Mouse (Mus musculus): ENCODE measurements around the gene Ino80b. TPM values are rescaled to one million over a fixed set of nuclear protein-coding genes. Genes with fewer than 3 reads are reported as not detected.
A peak's percentile ranks its signal among the peaks of the same experiment; 100 is the strongest.

Gene Ino80b
- total and polyA plus RNA-seq, 3 experiments, result 14.9 to 30.4 (median 26.1) TPM

- in situ Hi-C loops (cut with MboI; ENCODE audit: low pct_ligation_motif_present, low pct_unique_long_range_greater_than_20kb, low sequenced_read_pairs), result loop anchor here (5.0 kb wide), 1 partner anchor 41 kb away; no protein-coding TSS in a partner anchor
- Histone ChIP-seq H3K9ac (ENCODE audit: insufficient read depth, low read depth) (peak overlapping the region; percentile 91), H3K4me1 (ENCODE audit: control insufficient read depth in 1 of 2, insufficient read depth in 2 of 2) (peaks cover 5 to 22% of the 10 kb centered on the region in 2 experiments; a peak in 3 of 4 replicates), H3K27me3 (replicated peaks) (peaks cover 2% of the 10 kb centered on the region), H3K9me3 (replicated peaks; ENCODE audit: low read length) (no peaks in the 10 kb centered on the region), H3K27ac (ENCODE audit: insufficient read depth, low read depth) (no peak overlapping the region), H3K4me3 (replicated peaks in 1 of 3; ENCODE audit: low read depth in 2 of 3, low read length in 2 of 3, poor library complexity in 1 of 3) (peak overlapping the region; percentile 75 to 91 (median 85)), H3K79me2 (replicated peaks; ENCODE audit: control insufficient read depth, extremely low read depth, insufficient read depth, poor library complexity, severe bottlenecking) (no peaks in the 10 kb centered on the region; the same call in none of the 2 replicates), H3K36me3 (replicated peaks in 1 of 2; ENCODE audit: control insufficient read depth in 1 of 2, insufficient read depth in 1 of 2, low read length in 1 of 2) (peaks cover 0 to 11% of the 10 kb centered on the region in 2 experiments), H3K4me2 (ENCODE audit: insufficient read depth, low read depth, poor library complexity, severe bottlenecking) (peak overlapping the region; percentile 93)
- dilution Hi-C loops (cut with MboI; ENCODE audit: extremely low pct_ligation_motif_present, extremely low pct_unique_long_range_greater_than_20kb, low sequenced_read_pairs), result no loop called here
- DNase-seq (ENCODE audit: extremely low read depth), result peak; percentile 27
- TF ChIP-seq CHD1 (IDR thresholded peaks at IDR 0.05; ENCODE audit: low read depth, low read length) (no peak), MEF2A (IDR thresholded peaks at IDR 0.05; ENCODE audit: borderline replicate concordance, low read depth, low read length) (no peak), MAZ (IDR thresholded peaks at IDR 0.05; ENCODE audit: low read depth, low read length) (no peak), IRF4 (IDR thresholded peaks at IDR 0.05; ENCODE audit: low read depth, low read length) (no peak), MXI1 (IDR thresholded peaks at IDR 0.05; ENCODE audit: low read depth, low read length) (no peak), CHD2 (IDR thresholded peaks at IDR 0.05; ENCODE audit: low read length) (no peak), GABPA (IDR thresholded peaks at IDR 0.05; ENCODE audit: insufficient replicate concordance, low read depth, low read length) (no peak), MAFK (IDR thresholded peaks at IDR 0.05; ENCODE audit: insufficient replicate concordance, low read length) (no peak), MYC (IDR thresholded peaks at IDR 0.05; ENCODE audit: low read depth, low read length) (no peak), JUN (IDR thresholded peaks at IDR 0.05; ENCODE audit: insufficient read depth, low read depth, low read length) (no peak), PAX5 (IDR thresholded peaks at IDR 0.05; ENCODE audit: low read length) (no peak), ZC3H11A (IDR thresholded peaks at IDR 0.05; ENCODE audit: low read depth, low read length) (no peak)
Observed at GRCm38 (mm10) chr6:83166243-83166630, 41.0 kb upstream of the Ino80b start.

DNA sequence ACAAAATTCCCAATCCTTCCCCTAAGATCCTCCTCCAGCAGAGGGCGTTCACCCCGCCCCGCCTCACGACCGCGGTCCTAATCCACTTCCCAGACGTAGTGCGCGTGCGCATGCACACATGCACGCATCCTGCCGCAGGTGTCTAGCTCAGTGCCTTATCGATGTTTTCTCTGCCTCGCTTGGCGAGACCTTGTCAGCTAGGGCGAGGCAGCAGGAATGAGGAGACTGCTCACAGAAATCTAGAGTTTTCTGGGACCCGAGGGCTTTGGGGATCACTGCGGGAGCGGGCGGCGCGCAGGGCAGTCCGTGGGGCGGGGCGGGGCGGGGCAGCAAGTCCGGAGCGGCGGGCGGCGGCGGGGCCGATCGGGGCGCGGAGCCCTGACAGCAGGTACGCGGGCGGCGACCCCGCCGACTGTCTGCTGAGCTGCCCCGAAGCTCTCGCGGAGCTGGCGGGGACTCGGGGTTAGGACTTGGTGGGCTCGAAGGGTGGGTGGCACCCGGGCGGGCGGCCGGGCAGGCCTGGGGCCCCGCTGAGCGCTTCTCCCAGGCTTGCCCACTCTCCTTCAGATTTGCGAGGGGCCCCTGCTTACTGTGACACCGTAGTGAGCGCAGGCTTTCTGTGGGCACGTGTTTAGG, 40.5 kb upstream of the Ino80b start, which contains the start of gene Dctn1:
Gene Dctn1 (plus strand): TSS at position 314 of the 636 bp plus-strand sequence.
- H3K27ac ChIP-seq (ENCODE audit: insufficient read depth, low read depth), result no peak within 1 kb of the TSS
- H3K4me2 ChIP-seq (ENCODE audit: insufficient read depth, low read depth, poor library complexity, severe bottlenecking), result peak within 1 kb of the TSS; percentile 93
- DNase-seq (ENCODE audit: extremely low read depth), result peak; percentile 92
- H3K9me3 ChIP-seq (replicated peaks; ENCODE audit: low read length), result no peaks in the 10 kb centered on the region
- no peaks in the 10 kb centered on the region; the same call in none of the 2 replicates for H3K79me2 ChIP-seq (replicated peaks; ENCODE audit: control insufficient read depth, extremely low read depth, insufficient read depth, poor library complexity, severe bottlenecking)
- peak within 1 kb of the TSS; percentile 91 for H3K9ac ChIP-seq (ENCODE audit: insufficient read depth, low read depth)
- peak within 1 kb of the TSS; percentile 75 to 91 (median 85) for H3K4me3 ChIP-seq (replicated peaks in 1 of 3; ENCODE audit: low read depth in 2 of 3, low read length in 2 of 3, poor library complexity in 1 of 3)
- in situ Hi-C loops (cut with MboI; ENCODE audit: low pct_ligation_motif_present, low pct_unique_long_range_greater_than_20kb, low sequenced_read_pairs) (loop anchor here (5.0 kb wide), 1 partner anchor 42 kb away; no protein-coding TSS in a partner anchor), dilution Hi-C loops (cut with MboI; ENCODE audit: extremely low pct_ligation_motif_present, extremely low pct_unique_long_range_greater_than_20kb, low sequenced_read_pairs) (no loop called here)
- H3K4me1 ChIP-seq (ENCODE audit: control insufficient read depth in 1 of 2, insufficient read depth in 2 of 2), result peaks cover under 1 to 22% of the 10 kb centered on the region in 2 experiments; a peak in 3 of 4 replicates
- peaks cover 5% of the 10 kb centered on the region for H3K27me3 ChIP-seq (replicated peaks)
- H3K36me3 ChIP-seq (replicated peaks in 1 of 2; ENCODE audit: control insufficient read depth in 1 of 2, insufficient read depth in 1 of 2, low read length in 1 of 2), result peaks cover 0 to 7% of the 10 kb centered on the region in 2 experiments
- TF ChIP-seq MAZ (IDR thresholded peaks at IDR 0.05; ENCODE audit: low read depth, low read length) (peak; percentile 58), IRF4 (IDR thresholded peaks at IDR 0.05; ENCODE audit: low read depth, low read length) (peak; percentile 29; the same call in 1 of the 2 replicates), E2F4 (IDR thresholded peaks at IDR 0.05; ENCODE audit: insufficient replicate concordance, low read depth, low read length) (no peak), NELFE (IDR thresholded peaks at IDR 0.05; ENCODE audit: low read depth, low read length) (peak; percentile 58; the same call in 1 of the 2 replicates), SIN3A (IDR thresholded peaks at IDR 0.05; ENCODE audit: low read length) (peak; percentile 74; the same call in 1 of the 2 replicates), POLR2A (IDR thresholded peaks at IDR 0.05; ENCODE audit: low read depth, low read length) (peak; percentile 65; the same call in 1 of the 2 replicates), HCFC1 (IDR thresholded peaks at IDR 0.05; ENCODE audit: low read depth, low read length) (peak; percentile 79), MAX (IDR thresholded peaks at IDR 0.05; ENCODE audit: low read length) (peak; percentile 100), ETS1 (conservative IDR thresholded peaks at IDR 0.05; ENCODE audit: low read depth, low read length) (no peak), RCOR1 (conservative IDR thresholded peaks at IDR 0.05; ENCODE audit: low read depth, low read length) (0 out of 2 replicates have a peak, but pooled peaks have one; percentile 6), KAT2A (IDR thresholded peaks at IDR 0.05; ENCODE audit: insufficient replicate concordance, low read length) (no peak), EP300 (IDR thresholded peaks at IDR 0.05; ENCODE audit: low read length) (no peak), MXI1 (IDR thresholded peaks at IDR 0.05; ENCODE audit: low read depth, low read length) (peak; percentile 71), UBTF (IDR thresholded peaks at IDR 0.05; ENCODE audit: low read depth, low read length) (no peak), POLR2AphosphoS2 (IDR thresholded peaks at IDR 0.05; ENCODE audit: low read depth, low read length) (no peak), TBP (conservative IDR thresholded peaks at IDR 0.05; ENCODE audit: low read depth, low read length) (0 out of 2 replicates have a peak, but pooled peaks have one; percentile 14), USF1 (IDR thresholded peaks at IDR 0.05; ENCODE audit: low read depth, low read length) (no peak), CHD2 (IDR thresholded peaks at IDR 0.05; ENCODE audit: low read length) (no peak), BHLHE40 (IDR thresholded peaks at IDR 0.05; ENCODE audit: low read depth, low read length) (peak; percentile 41; the same call in 1 of the 2 replicates), MAFK (IDR thresholded peaks at IDR 0.05; ENCODE audit: insufficient replicate concordance, low read length) (no peak), SMC3 (IDR thresholded peaks at IDR 0.05; ENCODE audit: low read depth, low read length) (peak; percentile 39), TCF12 (IDR thresholded peaks at IDR 0.05; ENCODE audit: low read depth, low read length) (peak; percentile 44), ZKSCAN1 (IDR thresholded peaks at IDR 0.05; ENCODE audit: borderline replicate concordance, low read depth, low read length) (no peak)

All from CH12.LX (cell line).